Mouse (Mus musculus) embryo, embryonic 11.5 days (tissue): ENCODE results near the gene Mtx3.

ENCODE experiments used
- DNase-seq: peaks from one replicate; pipeline ENCODE4 v3.0.0-alpha.2; 2012; ENCODE audit warnings: low read depth, low spot score

The Mtx3 gene

GRCm38 (mm10) chr13:92882986-92883720 lies 38.6 kb downstream of the Mtx3 start:
- no peak for DNase-seq

- DNase-seq = no peak
Observed at GRCm38 (mm10) chr13:92884206-92884605, 39.6 kb downstream of the Mtx3 start.

GRCm38 (mm10) chr13:92884930-92885329 lies 40.4 kb downstream of the Mtx3 start:
- DNase-seq = no peak

GRCm38 (mm10) chr13:92899087-92899486 lies 54.5 kb downstream of the Mtx3 start:
- peak; percentile 23 for DNase-seq

DNA sequence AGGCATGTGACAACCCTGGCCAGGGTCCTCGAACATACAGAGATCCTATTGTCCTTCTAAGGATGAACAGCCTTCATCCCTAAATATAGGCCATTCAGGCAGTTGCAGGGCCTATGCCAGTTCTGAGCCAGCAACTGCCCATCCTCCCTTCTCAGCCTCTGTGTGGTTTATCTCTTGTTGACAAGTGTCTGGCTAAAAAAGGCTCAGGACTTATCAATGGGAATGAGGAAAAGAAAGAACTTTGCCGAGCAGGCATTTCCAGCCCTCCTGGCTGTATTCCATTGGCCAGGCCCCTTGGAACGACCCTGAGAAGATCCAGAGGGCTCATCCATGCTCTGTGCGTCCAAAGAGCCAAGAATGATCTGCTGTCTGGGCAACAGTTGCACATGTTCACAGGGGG lies 58.7 kb downstream of the Mtx3 start:
- DNase-seq = no peak

DNA sequence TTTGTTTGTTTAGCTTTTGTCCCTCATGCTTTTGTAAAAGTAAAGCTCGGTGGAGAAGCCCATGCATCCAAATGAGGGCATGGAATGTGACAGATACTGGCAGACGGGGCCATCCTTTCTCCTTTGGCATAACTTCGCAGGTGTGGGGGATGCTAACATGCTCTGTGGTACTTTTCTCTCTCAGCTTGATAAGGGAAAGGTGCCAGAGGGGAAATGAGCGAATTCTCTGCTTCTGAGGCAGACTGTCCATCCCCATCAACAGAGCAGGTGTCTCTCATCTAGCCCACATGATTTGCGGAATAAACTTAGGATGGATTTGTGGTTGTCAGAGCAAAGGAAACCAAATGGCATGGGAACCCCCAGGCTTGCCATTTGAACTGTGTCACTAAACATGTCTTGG lies 61.4 kb downstream of the Mtx3 start:
- no peak for DNase-seq

DNA sequence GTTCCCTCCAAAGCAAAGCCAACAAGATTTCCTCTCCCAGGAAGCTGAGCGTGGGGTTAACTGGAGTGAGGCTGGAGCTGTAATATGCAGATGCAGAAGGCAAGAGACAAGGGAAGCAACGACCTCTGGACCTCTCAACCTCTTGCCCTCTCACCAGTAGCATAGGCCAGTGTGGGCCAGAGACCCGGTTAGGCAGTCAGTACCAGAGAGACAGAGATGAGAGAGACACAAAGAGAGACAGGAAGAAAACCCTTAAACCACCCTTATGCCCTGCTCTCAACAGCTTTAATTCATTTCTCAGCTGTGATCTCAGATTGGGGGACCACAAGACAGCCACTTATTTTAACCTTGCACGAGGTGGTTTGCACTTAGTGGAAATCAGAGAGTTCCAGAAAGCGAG lies 62.8 kb downstream of the Mtx3 start:
- no peak for DNase-seq
